ENCODE assay signal across 7 mouse cellular contexts in the genomic region with DNA sequence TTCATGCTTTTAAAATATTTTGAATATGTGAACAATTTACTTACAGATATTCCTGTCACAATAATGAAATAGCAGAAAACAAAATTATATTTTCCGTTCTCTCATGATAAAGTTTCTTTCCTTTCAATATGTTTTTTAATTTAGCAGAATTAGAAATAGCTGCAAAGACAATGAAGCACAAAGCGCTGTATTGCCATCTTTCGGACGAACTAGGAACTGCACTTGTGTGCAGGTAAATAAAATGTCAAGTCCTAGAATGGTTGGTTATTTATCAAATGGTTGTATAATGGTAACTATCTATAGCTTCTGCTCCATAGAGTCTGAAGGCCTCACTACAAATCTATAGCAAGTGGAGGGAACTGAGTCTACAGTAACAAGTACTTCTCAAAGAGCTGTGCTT.
DNase-seq lines count a peak whose midpoint lies in the region.

No protein-coding gene starts in this region.

- DNase-seq in ovary, postnatal 14 days (ENCODE audit: low spot score) = peak; percentile 38
- no peak for DNase-seq in ovary, adult 18-20 months (ENCODE audit: low spot score)
- peak; percentile 22 for DNase-seq in T-cell, adult 2 months (ENCODE audit: low spot score)
- peak; percentile 81 to 88 for DNase-seq in cerebellum, postnatal 10 days
- peak; percentile 70 to 79 for DNase-seq in heart, postnatal 14 days
- peak; percentile 59 for DNase-seq in left cerebral cortex, postnatal 4 days
- peak; percentile 44 for DNase-seq in retina, postnatal 7 days (ENCODE audit: low read depth, low spot score)

- intact Hi-C loops in heart, postnatal 14 days (cut with DNase I) = loop anchor here (1.0 to 2.0 kb wide), 2 partner anchors 135 to 653 kb away; a partner anchor contains a TSS
- intact Hi-C loops in left cerebral cortex, postnatal 4 days (cut with DNase I) = loop anchor here (5.0 to 10.0 kb wide), 4 partner anchors 133 to 1965 kb away; a partner anchor contains a TSS
